Mouse (Mus musculus): Measurements from ENCODE around the gene Ank3. TPM values are rescaled to one million over a fixed set of nuclear protein-coding genes. Genes with fewer than 3 reads are reported as not detected.

Ank3 gene
- polyA plus RNA-seq, 1 experiment, result 13.9 TPM

- no peak for DNase-seq (ENCODE audit: low read depth)
These were observed 447.2 kb downstream of the Ank3 start for GRCm38 (mm10) chr10:69845749-69846148.

GRCm38 (mm10) chr10:69852366-69853091 lies 454.0 kb downstream of the Ank3 start:
- no peak for DNase-seq (ENCODE audit: low read depth)

- DNase-seq (ENCODE audit: low read depth), result no peak
These were observed 456.1 kb downstream of the Ank3 start for GRCm38 (mm10) chr10:69854587-69855185.

GRCm38 (mm10) chr10:69858011-69858410 lies 459.4 kb downstream of the Ank3 start:
- no peak for DNase-seq (ENCODE audit: low read depth)

- no peak for DNase-seq (ENCODE audit: low read depth)
These were observed 460.5 kb downstream of the Ank3 start for GRCm38 (mm10) chr10:69858897-69859605.

- DNase-seq (ENCODE audit: low read depth), result no peak
These were observed 461.4 kb downstream of the Ank3 start for GRCm38 (mm10) chr10:69859848-69860479.

- DNase-seq (ENCODE audit: low read depth), result no peak
These were observed 464.3 kb downstream of the Ank3 start for GRCm38 (mm10) chr10:69862829-69863228.

GRCm38 (mm10) chr10:69870348-69870747 lies 471.8 kb downstream of the Ank3 start:
- no peak for DNase-seq (ENCODE audit: low read depth)

- DNase-seq (ENCODE audit: low read depth), result no peak
These were observed 472.4 kb downstream of the Ank3 start for GRCm38 (mm10) chr10:69870947-69871346.

GRCm38 (mm10) chr10:69872182-69872741 lies 473.7 kb downstream of the Ank3 start:
- peak; percentile 90 for DNase-seq (ENCODE audit: low read depth)

GRCm38 (mm10) chr10:69872892-69873291 lies 474.3 kb downstream of the Ank3 start:
- peak; percentile 86 for DNase-seq (ENCODE audit: low read depth)

- DNase-seq (ENCODE audit: low read depth), result no peak
These were observed 476.2 kb downstream of the Ank3 start for GRCm38 (mm10) chr10:69874806-69875205.

- no peak for DNase-seq (ENCODE audit: low read depth)
These were observed 485.5 kb downstream of the Ank3 start for GRCm38 (mm10) chr10:69883935-69884680.

GRCm38 (mm10) chr10:69888399-69888798 lies 489.8 kb downstream of the Ank3 start:
- no peak for DNase-seq (ENCODE audit: low read depth)

GRCm38 (mm10) chr10:69889779-69890178 lies 491.2 kb downstream of the Ank3 start:
- DNase-seq (ENCODE audit: low read depth), result no peak

GRCm38 (mm10) chr10:69890389-69890985 lies 491.9 kb downstream of the Ank3 start:
- no peak for DNase-seq (ENCODE audit: low read depth)

GRCm38 (mm10) chr10:69892162-69892561 lies 493.6 kb downstream of the Ank3 start:
- no peak for DNase-seq (ENCODE audit: low read depth)

- DNase-seq (ENCODE audit: low read depth), result no peak
These were observed 497.0 kb downstream of the Ank3 start for GRCm38 (mm10) chr10:69895606-69896005.

GRCm38 (mm10) chr10:69897927-69898326 lies 499.4 kb downstream of the Ank3 start:
- DNase-seq (ENCODE audit: low read depth), result no peak

- DNase-seq (ENCODE audit: low read depth), result no peak
These were observed 500.2 kb downstream of the Ank3 start for GRCm38 (mm10) chr10:69898821-69899220.

- no peak for DNase-seq (ENCODE audit: low read depth)
These were observed 501.2 kb downstream of the Ank3 start for GRCm38 (mm10) chr10:69899788-69900187.
